Mouse (Mus musculus) neural tube, embryonic 11.5 days (tissue): Measurements from ENCODE around the gene Notch1. TPM values are rescaled to one million over a fixed set of nuclear protein-coding genes. Genes with fewer than 3 reads are reported as not detected.

Experiments
- ATAC-seq: fragments of 200-750 bp; cut with Nextera tagmentation; 2 replicates; pipeline ENCODE4 v1.8.0; 2017; ENCODE audit warnings: moderate number of reproducible peaks, mild to moderate bottlenecking, moderate TSS enrichment, moderate library complexity; ENCODE audit not compliant: insufficient read depth, low FRiP score, low TSS enrichment
- DNase-seq: peaks from one replicate; pipeline ENCODE4 v3.0.0-alpha.2; 2015; ENCODE audit warnings: low spot score
- H3K27ac ChIP-seq: fragments of 300-500 bp; sonication (generic); 2 replicates; pipeline ENCODE4 v1.5.1; 2014; ENCODE audit warnings: low read depth, mild to moderate bottlenecking, low read length
- H3K27me3 ChIP-seq: fragments of 300-500 bp; sonication (generic); 2 replicates; pipeline ENCODE4 v1.6.1; 2014; ENCODE audit warnings: mild to moderate bottlenecking, low read length, mixed read lengths; ENCODE audit not compliant: control insufficient read depth, insufficient read depth
- H3K36me3 ChIP-seq: fragments of 300-500 bp; sonication (generic); 2 replicates; pipeline ENCODE4 v1.6.1; 2014; ENCODE audit warnings: mild to moderate bottlenecking, low read length, moderate library complexity, mixed read lengths; ENCODE audit not compliant: control insufficient read depth, insufficient read depth
- H3K4me1 ChIP-seq: fragments of 300-500 bp; sonication (generic); 2 replicates; pipeline ENCODE4 v1.6.1; 2014; ENCODE audit warnings: low read length, mixed read lengths; ENCODE audit not compliant: control insufficient read depth, insufficient read depth
- H3K4me2 ChIP-seq: fragments of 300-500 bp; sonication (generic); 2 replicates; pipeline ENCODE4 v1.6.1; 2014; ENCODE audit warnings: low read depth, mild to moderate bottlenecking, moderate library complexity
- H3K4me3 ChIP-seq: fragments of 300-500 bp; sonication (generic); 2 replicates; pipeline ENCODE4 v1.5.1; 2014; ENCODE audit warnings: low read depth, low read length
- H3K9ac ChIP-seq: fragments of 300-500 bp; sonication (generic); 2 replicates; pipeline ENCODE4 v1.6.1; 2014; ENCODE audit warnings: mild to moderate bottlenecking, low read length
- H3K9me3 ChIP-seq: fragments of 300-500 bp; sonication (generic); 2 replicates; pipeline ENCODE4 v1.6.1; 2016; ENCODE audit warnings: low read length; ENCODE audit not compliant: control insufficient read depth
- WGBS: fragments of 180-500 bp; shearing (Covaris S2); extraction: QIAGEN DNeasy Blood & Tissue Kit; methylation state at CpG from one replicate; pipeline ENCODE4 v1.1.7; 2014; 5-methylcytosine and 5-hydroxymethylcytosine counted together
- polyA plus RNA-seq: library from polyadenylated mRNA; unstranded; fragments of >200 nt; fragmentation: Nextera tagmentation; extraction: Ambion mirVana; gene quantifications from 2 replicates; pipeline ENCODE4 v1.2.1, GENCODE M21; 2014

The Notch1 gene
- polyA plus RNA-seq, 1 experiment from 2014 or later, result 60.4 TPM

GRCm38 (mm10) chr2:26461667-26462066 is 54.8 kb downstream of the Notch1 start:
- no peaks in the 10 kb centered on the region for H3K9me3 ChIP-seq
- no peak overlapping the region for H3K4me3 ChIP-seq
- no peaks in the 10 kb centered on the region; the same call in 1 of the 2 replicates for H3K4me1 ChIP-seq
- peaks cover 59% of the 10 kb centered on the region for H3K36me3 ChIP-seq
- ATAC-seq (no peak), DNase-seq (no peak)
- no peaks in the 10 kb centered on the region for H3K27me3 ChIP-seq
- H3K4me2 ChIP-seq, result no peak overlapping the region
- 97% methylated on average over 5 of the region's 5 CpGs for WGBS
- H3K27ac ChIP-seq, result no peak overlapping the region
- H3K9ac ChIP-seq, result no peak overlapping the region

GRCm38 (mm10) chr2:26460837-26461236 is 55.6 kb downstream of the Notch1 start:
- no peak overlapping the region for H3K27ac ChIP-seq

GRCm38 (mm10) chr2:26460097-26460646 is 56.3 kb downstream of the Notch1 start:
- WGBS, result 93% methylated on average over 16 of the region's 16 CpGs
- H3K9ac ChIP-seq, result no peak overlapping the region; the same call in 1 of the 2 replicates
- ATAC-seq, result no peak

More at GRCm38 (mm10) chr2:26460837-26461236, 55.6 kb downstream of the Notch1 start:
- Histone ChIP-seq H3K9ac (no peak overlapping the region), H3K27me3 (no peaks in the 10 kb centered on the region), H3K9me3 (no peaks in the 10 kb centered on the region), H3K36me3 (peaks cover 53% of the 10 kb centered on the region), H3K4me1 (no peaks in the 10 kb centered on the region; the same call in 1 of the 2 replicates), H3K4me3 (no peak overlapping the region), H3K4me2 (no peak overlapping the region)
- WGBS, result 89% methylated on average over 13 of the region's 13 CpGs
- no peak for ATAC-seq
- no peak for DNase-seq

DNA sequence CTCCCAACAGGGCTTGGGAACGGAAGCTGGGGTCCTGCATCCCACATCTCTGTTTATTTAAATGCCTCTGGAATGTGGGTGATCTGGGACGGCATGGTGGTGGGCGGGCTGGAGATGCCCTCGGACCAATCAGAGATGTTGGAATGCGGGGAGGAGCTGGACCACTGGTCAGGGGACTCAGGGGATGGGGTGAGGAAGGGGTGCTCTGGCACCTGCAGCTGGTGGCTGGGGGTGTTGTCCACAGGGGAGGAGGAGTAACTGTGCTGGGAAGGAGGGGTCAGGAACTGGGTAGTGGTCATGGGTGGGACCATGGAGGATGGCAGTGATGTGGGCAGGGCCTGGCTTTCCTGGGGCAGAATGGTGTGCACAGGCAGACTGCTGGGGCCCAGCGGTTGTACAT is 57.0 kb downstream of the Notch1 start:
- DNase-seq (no peak), ATAC-seq (no peak)
- WGBS, result 32% methylated on average over 6 of the region's 6 CpGs
- H3K36me3 ChIP-seq, result peaks cover 43% of the 10 kb centered on the region
- no peak overlapping the region for H3K27ac ChIP-seq
- no peaks in the 10 kb centered on the region for H3K27me3 ChIP-seq
- no peak overlapping the region for H3K4me3 ChIP-seq
- H3K9me3 ChIP-seq, result no peaks in the 10 kb centered on the region
- H3K9ac ChIP-seq, result no peak overlapping the region
- no peaks in the 10 kb centered on the region; the same call in 1 of the 2 replicates for H3K4me1 ChIP-seq
- H3K4me2 ChIP-seq, result no peak overlapping the region

More at GRCm38 (mm10) chr2:26460097-26460646, 56.3 kb downstream of the Notch1 start:
- Histone ChIP-seq H3K4me1 (no peaks in the 10 kb centered on the region; the same call in 1 of the 2 replicates), H3K27me3 (no peaks in the 10 kb centered on the region), H3K4me2 (no peak overlapping the region), H3K9me3 (no peaks in the 10 kb centered on the region), H3K4me3 (no peak overlapping the region), H3K27ac (no peak overlapping the region), H3K36me3 (peaks cover 49% of the 10 kb centered on the region)
- no peak for DNase-seq

DNA sequence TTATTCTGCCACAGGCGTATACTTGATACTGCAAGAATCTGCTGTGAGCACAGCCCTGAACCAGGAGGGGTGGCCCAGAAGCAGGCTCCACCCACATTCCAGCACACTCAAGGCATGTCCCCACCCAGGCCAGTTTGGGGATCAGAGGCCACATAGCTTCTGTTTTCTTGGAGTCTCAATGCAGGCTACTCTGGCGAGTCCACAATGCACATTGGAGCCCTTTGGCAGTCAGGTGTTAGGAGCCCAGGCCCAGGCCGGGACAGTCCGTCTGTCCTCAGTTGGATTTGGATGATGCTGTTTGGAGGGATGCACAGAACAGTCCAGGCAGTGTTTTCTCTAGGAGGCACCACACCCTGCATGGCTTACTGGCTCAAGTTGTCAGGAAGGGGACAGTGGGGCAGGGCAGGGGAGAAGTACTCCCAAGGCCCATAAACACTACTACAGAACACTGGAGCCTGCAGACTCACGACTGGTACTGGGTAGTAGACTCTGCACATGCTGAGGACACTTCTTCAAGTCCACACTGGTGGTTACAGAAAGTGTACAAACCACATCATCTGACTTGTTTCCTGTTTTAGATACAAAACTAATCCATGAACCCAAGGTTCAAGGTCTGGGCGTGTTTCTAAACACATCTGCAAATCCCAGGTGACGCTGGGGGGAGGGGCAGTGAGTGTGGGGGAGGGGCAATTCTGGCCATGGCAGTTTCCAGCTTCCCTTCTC is 57.9 kb downstream of the Notch1 start:
- Histone ChIP-seq H3K27me3 (no peaks in the 10 kb centered on the region), H3K4me1 (no peaks in the 10 kb centered on the region; the same call in 1 of the 2 replicates), H3K4me3 (no peak overlapping the region), H3K4me2 (no peak overlapping the region), H3K9me3 (no peaks in the 10 kb centered on the region), H3K27ac (no peak overlapping the region), H3K9ac (no peak overlapping the region), H3K36me3 (peaks cover 36% of the 10 kb centered on the region)
- ATAC-seq, result no peak
- DNase-seq, result no peak
- WGBS, result 40% methylated on average over 7 of the region's 7 CpGs

DNA sequence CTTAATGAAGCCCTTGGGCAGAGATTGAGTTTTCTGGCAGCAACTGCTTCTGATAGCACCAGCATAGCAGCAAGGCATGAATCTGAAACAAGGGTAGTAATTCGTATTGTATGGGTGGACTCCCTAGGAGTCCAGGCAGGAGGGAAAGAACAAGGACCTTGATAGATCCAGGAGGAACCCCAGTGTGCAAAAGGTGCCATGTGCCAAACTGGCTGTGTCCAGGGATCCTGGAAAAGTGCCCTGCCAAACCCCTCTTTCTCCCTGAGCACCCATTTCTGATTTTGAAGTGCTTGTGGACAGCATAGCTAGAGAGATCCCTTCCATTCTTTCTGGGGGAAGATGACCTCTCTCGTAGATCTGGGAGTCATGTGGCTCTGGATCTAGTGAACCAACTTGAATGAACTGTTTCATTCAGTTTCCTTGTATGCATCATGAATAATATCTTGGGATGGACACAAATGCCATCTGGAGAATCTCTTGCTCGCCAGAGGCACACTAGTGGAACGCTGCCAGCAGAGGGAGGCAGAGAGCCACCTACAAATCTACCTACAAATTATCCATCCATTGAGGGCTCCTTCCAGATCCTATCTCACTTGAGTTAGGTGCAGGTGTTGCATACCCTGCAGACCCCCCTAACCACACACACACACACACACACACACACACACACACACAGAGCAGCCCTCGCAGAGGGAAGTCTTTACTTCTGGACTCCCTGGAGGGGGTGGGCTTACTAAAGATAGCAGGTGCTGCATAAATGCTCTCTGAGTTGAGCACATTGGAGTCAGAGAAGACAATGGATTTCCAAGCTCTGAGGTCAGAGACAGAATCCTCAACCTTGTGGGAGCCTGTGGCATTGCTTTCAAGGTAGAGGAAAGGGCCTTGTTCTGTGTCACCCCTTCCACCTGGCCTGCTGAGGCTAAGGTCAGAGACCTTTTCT is 67.1 kb downstream of the Notch1 start:
- DNase-seq (peak; percentile 82), ATAC-seq (no peak)
- Histone ChIP-seq H3K27ac (no peak overlapping the region), H3K36me3 (no peaks in the 10 kb centered on the region), H3K4me3 (no peak overlapping the region), H3K9me3 (no peaks in the 10 kb centered on the region), H3K9ac (no peak overlapping the region), H3K4me2 (no peak overlapping the region), H3K4me1 (peaks cover 6% of the 10 kb centered on the region; the same call in 1 of the 2 replicates), H3K27me3 (no peaks in the 10 kb centered on the region)
- WGBS, result 25% methylated on average over 5 of the region's 5 CpGs

DNA sequence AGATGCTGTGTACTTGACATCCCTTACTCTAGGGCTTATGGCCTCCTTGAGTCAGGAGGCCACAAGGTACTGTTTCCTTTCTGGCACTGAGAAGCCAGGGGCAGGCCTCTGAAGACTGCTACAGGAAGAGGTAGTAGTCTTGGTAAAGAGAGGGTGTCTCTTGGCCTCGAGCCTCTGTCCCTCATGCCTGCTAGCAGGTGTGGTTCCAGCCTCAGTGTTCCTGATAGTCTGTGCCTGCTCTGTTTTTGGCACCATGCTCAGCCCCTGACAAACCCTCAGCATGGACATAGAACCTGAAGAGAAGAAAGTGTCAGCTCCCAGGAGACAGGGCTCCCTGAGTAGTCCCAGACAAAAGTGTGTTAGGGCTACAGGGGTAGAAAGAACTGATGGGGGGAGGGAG is 69.0 kb downstream of the Notch1 start:
- Histone ChIP-seq H3K4me3 (no peak overlapping the region), H3K4me1 (peaks cover 13% of the 10 kb centered on the region), H3K27me3 (no peaks in the 10 kb centered on the region), H3K4me2 (no peak overlapping the region), H3K27ac (no peak overlapping the region), H3K9me3 (no peaks in the 10 kb centered on the region), H3K9ac (no peak overlapping the region), H3K36me3 (no peaks in the 10 kb centered on the region)
- DNase-seq, result no peak
- ATAC-seq, result no peak
- WGBS, result 76% methylated on average over 1 of the region's 1 CpGs

GRCm38 (mm10) chr2:26446671-26447070 is 69.8 kb downstream of the Notch1 start:
- DNase-seq, result no peak
- Histone ChIP-seq H3K27ac (no peak overlapping the region), H3K36me3 (no peaks in the 10 kb centered on the region; the same call in 1 of the 2 replicates), H3K4me1 (peaks cover 13% of the 10 kb centered on the region), H3K4me2 (peak overlapping the region; percentile 74), H3K4me3 (peak overlapping the region; percentile 84), H3K9ac (no peak overlapping the region), H3K9me3 (no peaks in the 10 kb centered on the region), H3K27me3 (no peaks in the 10 kb centered on the region)
- ATAC-seq, result no peak
- WGBS, result 84% methylated on average over 4 of the region's 4 CpGs
